Mouse (Mus musculus): Measurements from ENCODE around the gene Mtfr2. TPM values are rescaled to one million over a fixed set of nuclear protein-coding genes. Genes with fewer than 3 reads are reported as not detected.

The Mtfr2 gene
- total and polyA plus RNA-seq, 3 experiments = 14.5 to 22.7 (median 15.9) TPM

DNA sequence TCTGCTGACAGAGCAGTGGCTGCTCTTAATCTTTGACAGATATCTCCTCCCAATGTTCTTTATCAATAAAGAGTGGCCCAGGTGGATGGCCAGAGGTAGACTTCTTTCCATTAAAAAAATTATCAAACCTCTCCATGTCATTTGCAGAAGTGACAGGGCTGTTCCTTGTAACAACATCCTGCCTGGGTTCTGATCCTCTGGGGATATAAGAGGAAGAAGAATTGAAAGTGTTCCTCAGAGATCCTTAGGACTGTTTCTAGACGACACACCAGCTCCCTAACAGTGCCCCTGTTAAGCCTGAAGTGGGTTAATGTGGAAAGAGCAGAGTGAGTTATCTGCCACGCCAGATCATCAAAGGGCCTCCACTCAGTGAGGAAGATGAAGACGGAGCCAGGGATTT lies 43.0 kb downstream of the Mtfr2 start:
- TF ChIP-seq CTCF (IDR thresholded peaks at IDR 0.05; ENCODE audit: low read depth, low read length) (no peak), GATA1 (IDR thresholded peaks at IDR 0.05; ENCODE audit: borderline replicate concordance, low read length) (no peak), TAL1 (conservative IDR thresholded peaks at IDR 0.05; ENCODE audit: low read depth, low read length) (no peak), POLR2AphosphoS5 (IDR thresholded peaks at IDR 0.05; ENCODE audit: insufficient replicate concordance, low read depth, low read length) (no peak), GATA2 (IDR thresholded peaks at IDR 0.05; ENCODE audit: borderline replicate concordance, low read depth, low read length) (no peak)
- Histone ChIP-seq H3K4me3 (ENCODE audit: low read depth, low read length) (no peak overlapping the region), H3K4me1 (ENCODE audit: insufficient read depth, low read depth, low read length) (no peaks in the 10 kb centered on the region), H3K9me3 (replicated peaks) (no peaks in the 10 kb centered on the region), H3K27me3 (ENCODE audit: insufficient read depth, low read length) (no peaks in the 10 kb centered on the region; the same call in none of the 2 replicates), H3K36me3 (replicated peaks) (no peaks in the 10 kb centered on the region)
- ATAC-seq (ENCODE audit: extremely low read depth, insufficient number of reproducible peaks, low FRiP score, poor library complexity, severe bottlenecking) = no peak
- DNase-seq (ENCODE audit: low spot score) = no peak

DNA sequence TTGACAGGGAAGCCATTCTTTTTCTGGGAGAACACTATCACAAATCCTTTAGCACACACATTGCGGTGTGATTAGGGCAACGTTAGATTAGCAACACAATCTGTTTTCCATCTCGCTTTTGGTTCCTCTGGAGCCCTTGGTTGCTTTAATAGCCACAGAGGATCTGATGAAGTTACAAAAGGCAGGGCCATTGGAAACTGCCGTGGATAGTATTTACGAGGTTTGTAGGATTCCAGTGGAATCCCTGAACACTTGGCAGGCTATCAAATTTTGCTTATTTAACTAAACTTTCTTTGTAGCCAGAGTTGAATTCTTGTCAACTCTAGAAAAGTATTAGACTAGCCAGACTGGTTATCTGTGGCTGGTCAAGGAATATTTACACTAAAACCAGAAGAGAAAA lies 47.2 kb downstream of the Mtfr2 start:
- no peaks in the 10 kb centered on the region; the same call in 1 of the 2 replicates for H3K27me3 ChIP-seq (ENCODE audit: insufficient read depth, low read length)
- H3K36me3 ChIP-seq (replicated peaks) = no peaks in the 10 kb centered on the region
- no peak for DNase-seq (ENCODE audit: low spot score)
- no peak overlapping the region for H3K4me3 ChIP-seq (ENCODE audit: low read depth, low read length)
- TF ChIP-seq TAL1 (conservative IDR thresholded peaks at IDR 0.05; ENCODE audit: low read depth, low read length) (no peak), GATA1 (IDR thresholded peaks at IDR 0.05; ENCODE audit: borderline replicate concordance, low read length) (no peak), POLR2AphosphoS5 (IDR thresholded peaks at IDR 0.05; ENCODE audit: insufficient replicate concordance, low read depth, low read length) (no peak), GATA2 (IDR thresholded peaks at IDR 0.05; ENCODE audit: borderline replicate concordance, low read depth, low read length) (no peak), CTCF (IDR thresholded peaks at IDR 0.05; ENCODE audit: low read depth, low read length) (no peak)
- no peak for ATAC-seq (ENCODE audit: extremely low read depth, insufficient number of reproducible peaks, low FRiP score, poor library complexity, severe bottlenecking)
- no peaks in the 10 kb centered on the region for H3K4me1 ChIP-seq (ENCODE audit: insufficient read depth, low read depth, low read length)
- H3K9me3 ChIP-seq (replicated peaks) = no peaks in the 10 kb centered on the region

DNA sequence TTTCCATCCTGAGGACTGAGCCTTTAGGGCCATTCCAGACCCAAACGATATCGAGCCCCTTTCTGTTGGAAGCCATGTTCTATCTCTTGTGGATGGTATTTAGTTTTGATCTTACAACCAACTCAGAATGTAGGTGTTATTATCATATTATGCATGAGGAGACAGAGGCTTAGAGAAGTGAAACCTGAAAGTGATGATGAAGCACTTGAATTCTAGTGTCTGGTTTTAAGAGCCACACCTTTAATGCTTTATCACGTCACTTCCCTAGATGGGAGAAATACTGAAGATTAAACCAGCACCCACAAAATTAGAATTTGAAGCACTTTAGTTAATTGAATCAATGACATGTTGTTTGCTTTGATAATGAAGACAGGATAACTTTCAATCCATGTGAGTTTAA lies 48.2 kb downstream of the Mtfr2 start:
- Histone ChIP-seq H3K4me3 (ENCODE audit: low read depth, low read length) (no peak overlapping the region), H3K9me3 (replicated peaks) (no peaks in the 10 kb centered on the region), H3K4me1 (ENCODE audit: insufficient read depth, low read depth, low read length) (no peaks in the 10 kb centered on the region), H3K27me3 (ENCODE audit: insufficient read depth, low read length) (no peaks in the 10 kb centered on the region; the same call in 1 of the 2 replicates), H3K36me3 (replicated peaks) (no peaks in the 10 kb centered on the region)
- DNase-seq (ENCODE audit: low spot score) (no peak), ATAC-seq (ENCODE audit: extremely low read depth, insufficient number of reproducible peaks, low FRiP score, poor library complexity, severe bottlenecking) (no peak)
- no peak for TF ChIP-seq CTCF (IDR thresholded peaks at IDR 0.05; ENCODE audit: low read depth, low read length)
- no peak for TF ChIP-seq GATA1 (IDR thresholded peaks at IDR 0.05; ENCODE audit: borderline replicate concordance, low read length)
- no peak for TF ChIP-seq TAL1 (conservative IDR thresholded peaks at IDR 0.05; ENCODE audit: low read depth, low read length)
- no peak for TF ChIP-seq GATA2 (IDR thresholded peaks at IDR 0.05; ENCODE audit: borderline replicate concordance, low read depth, low read length)
- TF ChIP-seq POLR2AphosphoS5 (IDR thresholded peaks at IDR 0.05; ENCODE audit: insufficient replicate concordance, low read depth, low read length) = no peak

DNA sequence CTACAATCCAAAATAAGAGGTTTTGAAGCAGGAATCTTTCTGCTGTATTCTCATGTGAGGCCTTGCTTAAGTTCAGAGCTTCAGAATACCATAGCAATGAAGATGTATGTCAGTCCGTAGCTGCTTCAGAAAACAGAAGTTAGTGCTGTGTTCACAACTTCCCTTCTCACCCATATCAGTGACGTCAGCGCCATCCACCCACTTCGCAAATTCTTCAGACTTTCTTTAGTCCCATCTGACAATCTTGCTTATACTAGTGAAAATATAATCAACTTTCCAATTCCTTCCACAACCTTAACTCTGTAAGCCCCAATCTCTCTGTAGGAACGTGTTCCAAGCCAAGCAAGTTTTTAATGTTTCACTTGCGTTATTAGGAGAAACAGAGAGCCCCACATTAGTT lies 50.7 kb downstream of the Mtfr2 start:
- Histone ChIP-seq H3K9me3 (replicated peaks) (no peaks in the 10 kb centered on the region), H3K4me3 (ENCODE audit: low read depth, low read length) (no peak overlapping the region), H3K4me1 (ENCODE audit: insufficient read depth, low read depth, low read length) (no peaks in the 10 kb centered on the region), H3K36me3 (replicated peaks) (no peaks in the 10 kb centered on the region), H3K27me3 (ENCODE audit: insufficient read depth, low read length) (no peaks in the 10 kb centered on the region; the same call in 1 of the 2 replicates)
- ATAC-seq (ENCODE audit: extremely low read depth, insufficient number of reproducible peaks, low FRiP score, poor library complexity, severe bottlenecking) (no peak), DNase-seq (ENCODE audit: low spot score) (no peak)
- TF ChIP-seq GATA2 (IDR thresholded peaks at IDR 0.05; ENCODE audit: borderline replicate concordance, low read depth, low read length) = no peak
- TF ChIP-seq TAL1 (conservative IDR thresholded peaks at IDR 0.05; ENCODE audit: low read depth, low read length) = no peak
- no peak for TF ChIP-seq POLR2AphosphoS5 (IDR thresholded peaks at IDR 0.05; ENCODE audit: insufficient replicate concordance, low read depth, low read length)
- TF ChIP-seq GATA1 (IDR thresholded peaks at IDR 0.05; ENCODE audit: borderline replicate concordance, low read length) = no peak
- no peak for TF ChIP-seq CTCF (IDR thresholded peaks at IDR 0.05; ENCODE audit: low read depth, low read length)

DNA sequence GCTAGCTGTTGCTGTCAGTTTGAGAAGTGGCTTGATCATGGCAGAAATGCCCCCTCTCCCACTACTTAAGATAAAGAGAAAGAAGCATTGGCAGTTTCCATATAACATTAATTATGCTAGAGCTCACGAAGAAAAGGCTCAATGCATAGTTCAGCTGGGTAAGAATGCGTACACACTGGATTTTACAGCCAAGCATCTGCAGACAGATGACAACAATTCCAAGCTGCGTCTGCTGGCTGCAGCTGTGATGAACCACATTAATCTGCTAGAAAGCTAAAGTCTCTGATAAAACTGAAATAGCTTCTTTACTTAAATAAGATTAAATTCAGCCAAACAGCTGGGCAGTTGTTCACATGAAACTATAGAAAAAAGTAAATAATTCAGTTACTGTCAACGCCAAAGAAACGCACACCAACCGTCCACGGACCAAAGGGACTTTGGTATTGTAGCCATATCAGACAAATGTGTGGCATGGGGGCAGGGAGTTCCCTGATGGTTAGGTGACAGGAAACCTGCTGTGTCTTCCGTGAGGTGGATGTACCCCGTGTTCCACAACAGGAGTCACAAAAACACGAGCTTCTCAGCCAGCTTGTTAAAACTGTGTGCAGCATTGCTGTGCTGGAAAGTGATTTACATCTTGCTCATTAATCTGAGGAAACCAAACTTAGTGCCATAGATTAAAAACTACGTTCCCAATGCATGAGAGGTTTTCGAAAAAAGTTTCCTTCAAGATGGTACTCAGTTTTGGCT lies 51.2 kb downstream of the Mtfr2 start:
- no peaks in the 10 kb centered on the region; the same call in 1 of the 2 replicates for H3K27me3 ChIP-seq (ENCODE audit: insufficient read depth, low read length)
- H3K4me3 ChIP-seq (ENCODE audit: low read depth, low read length) = no peak overlapping the region
- no peak for DNase-seq (ENCODE audit: low spot score)
- H3K9me3 ChIP-seq (replicated peaks) = no peaks in the 10 kb centered on the region
- H3K4me1 ChIP-seq (ENCODE audit: insufficient read depth, low read depth, low read length) = no peaks in the 10 kb centered on the region
- ATAC-seq (ENCODE audit: extremely low read depth, insufficient number of reproducible peaks, low FRiP score, poor library complexity, severe bottlenecking) = no peak
- no peaks in the 10 kb centered on the region for H3K36me3 ChIP-seq (replicated peaks)
- TF ChIP-seq CTCF (IDR thresholded peaks at IDR 0.05; ENCODE audit: low read depth, low read length) = no peak
- TF ChIP-seq TAL1 (conservative IDR thresholded peaks at IDR 0.05; ENCODE audit: low read depth, low read length) = no peak

DNA sequence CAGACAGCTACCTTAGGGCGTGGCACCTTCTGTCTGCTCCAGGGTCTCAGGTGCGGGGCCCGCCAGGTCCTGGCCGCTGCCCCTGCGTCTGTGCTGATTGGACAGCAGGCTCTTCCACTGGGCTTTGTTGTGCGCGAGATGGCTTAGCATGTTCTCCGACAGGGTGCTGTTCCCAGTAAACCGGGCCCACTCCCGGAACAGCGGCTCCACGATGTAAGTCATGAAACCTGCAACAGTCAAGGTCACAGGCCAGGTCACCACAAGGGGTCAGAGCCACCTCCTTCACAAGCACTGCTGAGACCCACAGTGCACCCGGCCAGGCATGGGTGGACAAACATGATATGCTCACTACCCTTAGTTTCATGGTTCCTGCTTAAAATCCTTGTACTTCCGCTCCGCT lies 52.8 kb downstream of the Mtfr2 start:
- H3K9me3 ChIP-seq (replicated peaks) = no peaks in the 10 kb centered on the region
- no peak for DNase-seq (ENCODE audit: low spot score)
- H3K4me3 ChIP-seq (ENCODE audit: low read depth, low read length) = no peak overlapping the region
- no peak for ATAC-seq (ENCODE audit: extremely low read depth, insufficient number of reproducible peaks, low FRiP score, poor library complexity, severe bottlenecking)
- no peaks in the 10 kb centered on the region for H3K36me3 ChIP-seq (replicated peaks)
- no peaks in the 10 kb centered on the region; the same call in 1 of the 2 replicates for H3K27me3 ChIP-seq (ENCODE audit: insufficient read depth, low read length)
- TF ChIP-seq GATA2 (IDR thresholded peaks at IDR 0.05; ENCODE audit: borderline replicate concordance, low read depth, low read length) (no peak), GATA1 (IDR thresholded peaks at IDR 0.05; ENCODE audit: borderline replicate concordance, low read length) (no peak), TAL1 (conservative IDR thresholded peaks at IDR 0.05; ENCODE audit: low read depth, low read length) (no peak), CTCF (IDR thresholded peaks at IDR 0.05; ENCODE audit: low read depth, low read length) (no peak), POLR2AphosphoS5 (IDR thresholded peaks at IDR 0.05; ENCODE audit: insufficient replicate concordance, low read depth, low read length) (no peak)
- H3K4me1 ChIP-seq (ENCODE audit: insufficient read depth, low read depth, low read length) = no peaks in the 10 kb centered on the region
